Mouse (Mus musculus): Measurements from ENCODE around the gene Kif1bp. TPM values are rescaled to one million over a fixed set of nuclear protein-coding genes. Genes with fewer than 3 reads are reported as not detected.
"Not testable (repeated sequence)": the region's sequence is repeated elsewhere in the genome, so short reads cannot be mapped to it uniquely, and the experiment has no call there.

Kif1bp gene
- total RNA-seq, 2 experiments from 2014 or later: 31.6 to 34.5 TPM

DNA sequence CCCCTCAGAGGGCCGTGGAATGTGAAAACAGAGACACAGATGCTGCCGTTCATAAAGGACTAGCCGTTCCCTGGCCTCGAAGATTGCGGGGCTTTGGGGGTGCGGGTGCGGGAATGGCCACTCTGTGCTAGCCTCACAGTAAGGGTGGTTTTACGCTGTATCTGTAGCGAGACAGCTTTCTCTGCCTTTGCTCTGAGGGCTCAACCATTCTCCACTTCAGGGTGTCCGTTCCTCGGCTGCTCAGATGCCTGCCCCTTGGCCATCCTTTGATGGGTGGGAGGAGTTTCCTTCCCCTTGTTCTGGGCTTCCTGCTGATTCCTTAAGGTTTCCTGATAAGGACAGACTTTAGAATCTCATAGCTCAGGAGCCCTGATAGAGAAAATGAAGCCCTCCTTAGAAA is 69.8 kb downstream of the Kif1bp start:
- DNase-seq: peak; percentile 36

DNA sequence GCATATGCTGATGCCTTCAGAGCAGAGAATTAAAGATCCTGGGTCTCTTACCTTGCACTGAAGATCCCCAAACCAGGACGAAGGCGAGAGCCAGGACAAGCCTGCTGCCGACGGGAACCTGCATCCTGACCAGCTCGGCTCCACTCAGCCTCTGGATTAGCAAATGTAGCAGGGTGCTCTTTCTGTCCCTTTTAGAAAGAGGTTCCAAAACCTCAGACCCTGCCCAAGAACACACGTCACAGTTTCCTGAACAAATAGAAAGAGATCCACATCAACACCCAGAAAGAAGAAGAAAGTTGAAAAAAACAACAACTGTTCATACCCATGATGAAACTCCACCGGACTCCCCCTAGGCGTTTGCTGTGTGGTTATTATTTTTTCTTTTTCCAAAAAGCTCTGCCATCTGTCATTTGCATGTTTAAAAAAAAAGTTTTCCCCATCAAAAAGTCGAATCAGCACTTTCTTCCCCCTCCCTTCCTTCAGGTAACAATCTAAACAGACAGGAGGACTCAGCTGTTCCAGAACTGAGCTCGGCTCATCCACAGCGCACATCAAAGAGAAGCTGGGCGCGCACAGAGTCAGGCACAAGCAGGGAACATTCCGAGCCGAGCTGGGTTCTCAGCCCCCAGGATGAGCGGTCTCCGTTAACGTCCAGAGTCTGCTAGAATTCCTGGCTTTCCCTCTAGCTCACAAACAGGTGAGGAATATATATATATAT is 70.5 kb downstream of the Kif1bp start:
- DNase-seq: peak; percentile 39

- no peak for DNase-seq
Measured at GRCm38 (mm10) chr10:62507071-62507470, 71.2 kb downstream of the Kif1bp start.

DNA sequence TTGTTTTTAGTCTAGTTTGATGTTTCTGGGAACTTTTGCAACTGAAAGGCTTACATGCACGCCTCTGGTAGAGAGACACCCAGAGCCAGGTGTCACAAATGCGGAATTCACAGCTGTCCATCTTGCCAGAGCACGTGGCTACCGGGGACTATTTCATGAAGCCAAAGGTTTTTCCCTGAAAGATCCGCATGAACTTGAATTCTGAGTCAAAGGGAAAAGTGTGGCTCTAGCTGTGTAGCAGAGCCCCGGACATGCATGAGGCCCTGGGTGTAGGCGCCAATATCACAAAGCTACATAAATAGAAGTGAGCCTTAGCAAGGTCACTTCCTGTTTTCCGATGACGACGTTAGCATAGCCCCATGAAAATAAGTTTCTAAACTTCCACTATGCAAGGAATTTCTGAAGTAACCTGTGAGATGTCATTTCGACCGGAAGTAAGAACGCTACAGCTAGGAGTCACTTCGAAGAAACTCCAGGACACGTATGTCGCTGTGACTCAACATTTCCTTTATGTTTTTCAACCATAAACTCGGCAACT is 72.2 kb downstream of the Kif1bp start:
- no peak for DNase-seq

- DNase-seq: no peak
Measured at GRCm38 (mm10) chr10:62505224-62505983, 72.9 kb downstream of the Kif1bp start.

GRCm38 (mm10) chr10:62503836-62504628 is 74.2 kb downstream of the Kif1bp start:
- DNase-seq: no peak

DNA sequence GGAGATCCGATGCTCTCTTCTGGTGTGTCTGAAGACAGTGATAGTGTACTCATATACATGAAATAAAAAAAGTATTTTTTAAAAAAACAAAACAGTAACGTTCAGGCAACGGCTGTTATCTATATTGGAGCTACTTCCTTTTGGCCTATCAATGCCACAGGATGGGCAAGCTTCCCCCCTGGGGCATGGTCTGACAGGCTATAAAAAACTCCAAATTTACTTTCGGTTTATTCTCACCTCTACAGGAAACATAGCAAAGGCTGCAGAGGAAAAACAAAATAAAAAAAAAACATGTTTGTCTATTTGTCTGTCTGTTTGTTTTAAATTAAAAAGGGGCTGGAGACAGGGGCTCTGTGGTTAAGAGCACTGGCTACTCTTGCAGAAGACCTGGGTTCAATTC is 74.9 kb downstream of the Kif1bp start:
- DNase-seq: no peak

- DNase-seq: no peak
Measured at GRCm38 (mm10) chr10:62501951-62502350, 76.3 kb downstream of the Kif1bp start.

DNA sequence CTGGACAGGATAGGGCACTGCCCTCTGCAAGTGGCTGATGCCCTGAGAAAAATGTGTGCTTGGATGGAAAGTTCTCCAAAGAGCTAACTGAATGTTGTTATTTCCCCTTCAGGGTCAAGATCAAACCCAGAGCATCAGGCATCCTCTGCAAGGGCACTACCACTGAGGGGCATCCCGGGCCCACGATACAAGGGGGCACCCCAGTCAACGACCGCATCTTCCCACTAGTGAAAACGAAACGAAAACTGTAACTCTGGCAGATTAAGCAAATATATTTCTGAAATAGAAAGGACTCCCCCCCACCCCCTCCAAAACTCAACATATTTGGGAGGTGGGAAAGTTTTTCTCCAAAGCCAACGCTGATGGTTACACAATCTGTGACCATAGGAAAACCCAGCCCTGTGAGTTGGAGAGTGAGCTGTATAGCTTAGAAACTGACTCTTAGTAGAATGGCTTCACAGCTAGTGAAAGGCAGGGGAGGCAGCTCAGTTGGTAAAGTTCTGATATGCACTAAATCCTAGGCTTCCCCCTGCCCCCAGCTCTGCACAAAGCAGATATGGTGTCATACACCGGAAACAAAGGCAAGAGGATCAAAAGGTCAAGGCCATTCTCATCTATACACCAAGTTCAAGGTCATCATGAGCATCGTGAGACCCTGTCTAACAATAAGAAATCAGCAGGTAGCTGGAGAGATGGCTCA is 77.2 kb downstream of the Kif1bp start:
- DNase-seq: no peak

- peak; percentile 71 for DNase-seq
Measured at GRCm38 (mm10) chr10:62500088-62500915, 78.0 kb downstream of the Kif1bp start.

DNA sequence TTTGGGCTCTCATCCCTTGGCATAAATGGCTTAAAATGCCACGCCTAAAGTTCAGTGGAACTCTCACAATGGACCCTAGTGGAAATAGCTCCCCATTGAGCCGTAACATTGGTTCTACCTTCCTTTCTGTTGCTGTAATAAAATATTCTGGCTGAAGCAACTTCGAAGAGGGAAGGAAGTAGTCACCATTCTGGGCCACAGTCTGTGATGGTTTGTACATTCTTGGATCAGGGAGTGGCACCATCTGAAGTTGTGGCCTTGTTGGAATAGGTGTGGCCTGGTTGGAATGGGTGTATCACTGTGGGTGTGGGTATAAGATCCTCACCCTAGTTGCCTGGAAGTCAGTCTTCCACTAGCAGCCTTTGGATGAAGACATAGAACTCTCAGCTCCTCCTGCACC is 86.6 kb downstream of the Kif1bp start:
- DNase-seq: not testable (repeated sequence)

Other genes starting within 250 kb of the Kif1bp start
- gene Hk1, start 198.5 kb downstream of the Kif1bp start, total RNA-seq (2021): 100 to 1,000 TPM; 235 to 242 TPM
- gene Hkdc1, start 156.0 kb downstream of the Kif1bp start, total RNA-seq (2021): not detected
- under 1 TPM; 0.36 to 0.62 TPM for gene 4930507D05Rik, start 129.0 kb downstream of the Kif1bp start, total RNA-seq (2021)
- gene Supv3l1, start 128.7 kb downstream of the Kif1bp start, total RNA-seq (2021): 10 to 100 TPM; 39.2 to 40.7 TPM
- 10 to 100 TPM; 50.9 to 53.0 TPM for gene Vps26a, start 91.7 kb downstream of the Kif1bp start, total RNA-seq (2021)
- 10 to 100 TPM; 16.9 to 18.4 TPM for gene Srgn, start 51.0 kb downstream of the Kif1bp start, total RNA-seq (2021)
- 10 to 100 TPM; 43.8 to 46.1 TPM for gene Ddx21, start 23.8 kb upstream of the Kif1bp start, total RNA-seq (2021)
- gene Ddx50, start 72.8 kb upstream of the Kif1bp start, total RNA-seq (2021): 10 to 100 TPM; 95.4 to 99.6 TPM
- 1 to 10 TPM in 1 of 2 experiments, under 1 TPM in 1; 0.83 to 1.5 TPM for gene Stox1, start 147.7 kb upstream of the Kif1bp start, total RNA-seq (2021)
- gene Ccar1, start 213.8 kb upstream of the Kif1bp start, total RNA-seq (2021): 10 to 100 TPM; 53.7 to 66.1 TPM